Mouse (Mus musculus): Measurements from ENCODE around the gene Vmn1r142.
"Not testable (repeated sequence)": the region's sequence is repeated elsewhere in the genome, so short reads cannot be mapped to it uniquely, and the experiment has no call there.

Gene Vmn1r142

DNA sequence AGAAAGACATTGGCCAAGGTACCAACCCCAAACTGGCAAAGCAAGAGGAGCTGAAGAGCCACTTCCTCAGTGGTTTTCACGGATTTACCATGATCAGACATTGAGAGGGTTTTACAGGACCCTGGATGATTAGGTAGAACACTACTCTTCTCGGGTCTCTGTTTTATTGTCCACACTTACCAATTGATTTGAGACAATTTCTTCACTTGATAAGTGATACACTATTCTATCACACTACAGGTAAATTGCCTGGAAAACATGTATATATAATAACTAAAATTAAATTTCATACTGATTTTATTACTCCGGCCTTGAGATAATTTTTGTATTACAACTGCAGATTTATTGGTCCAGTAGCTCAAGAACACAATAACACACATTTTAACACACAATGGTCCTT, at the start of gene Vmn1r142:
Gene Vmn1r142 (minus strand): TSS at position 101 of the 400 bp plus-strand sequence.
- DNase-seq = not testable (repeated sequence)

DNA sequence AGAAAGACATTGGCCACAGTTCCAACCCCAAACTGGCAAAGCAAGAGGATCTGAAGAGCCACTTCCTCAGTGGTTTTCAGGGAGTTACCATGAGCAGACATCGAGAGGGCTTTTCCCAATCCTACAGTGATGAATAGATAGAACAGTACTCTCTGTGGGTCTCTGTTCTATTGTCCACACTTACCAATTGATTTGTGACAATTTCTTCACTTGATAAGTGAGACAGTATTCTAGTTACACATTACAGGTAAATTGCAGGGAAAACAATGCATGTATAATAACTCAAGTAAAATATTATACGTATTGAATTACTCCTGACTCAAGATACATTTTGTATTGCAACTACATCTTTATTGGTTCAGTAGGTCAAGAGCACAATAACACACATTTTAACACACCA, 37.3 kb upstream of the Vmn1r142 start, which contains the start of gene Gm8653:
Gene Gm8653 (minus strand): TSS at position 101 of the 400 bp plus-strand sequence.
- DNase-seq = not testable (repeated sequence)

DNA sequence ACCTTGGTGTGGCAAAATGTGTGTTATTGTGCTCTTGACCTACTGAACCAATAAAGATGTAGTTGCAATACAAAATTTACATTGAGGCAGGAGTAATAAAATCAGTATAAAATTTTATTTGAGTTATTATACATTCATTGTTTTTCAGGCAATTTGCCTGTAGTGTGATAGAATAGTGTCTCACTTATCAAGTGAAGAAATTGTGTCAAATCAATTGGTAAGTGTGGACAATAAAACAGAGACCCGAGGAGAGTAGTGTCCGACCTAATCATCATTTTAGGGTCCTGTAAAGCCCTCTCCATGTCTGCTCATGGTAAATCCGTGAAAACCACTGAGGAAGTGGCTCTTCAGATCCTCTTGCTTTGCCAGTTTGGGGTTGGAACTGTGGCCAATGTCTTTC, 25.2 kb upstream of the Vmn1r142 start, which contains the start of gene Vmn1r143:
Gene Vmn1r143 (plus strand): TSS at position 301 of the 400 bp plus-strand sequence.
- not testable (repeated sequence) for DNase-seq

DNA sequence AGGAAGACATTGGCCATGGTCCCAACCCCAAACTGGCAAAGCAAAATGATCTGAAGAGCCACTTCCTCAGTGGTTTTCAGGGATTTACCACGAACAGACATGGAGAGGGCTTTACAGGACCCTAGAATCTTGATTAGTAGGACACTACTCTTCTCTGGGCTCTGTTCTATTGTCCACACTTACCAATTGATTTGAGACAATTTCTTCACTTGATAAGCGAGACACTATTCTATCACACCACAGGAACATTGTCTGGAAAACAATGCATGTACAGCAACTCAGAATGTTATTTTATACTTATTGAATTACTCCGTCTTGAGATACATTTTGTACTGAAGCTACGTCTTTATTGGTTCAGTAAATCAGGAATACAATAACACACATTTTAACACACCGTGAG, 29.2 kb downstream of the Vmn1r142 start, which contains the start of gene Gm10666:
Gene Gm10666 (minus strand): TSS at position 101 of the 400 bp plus-strand sequence.
- not testable (repeated sequence) for DNase-seq

DNA sequence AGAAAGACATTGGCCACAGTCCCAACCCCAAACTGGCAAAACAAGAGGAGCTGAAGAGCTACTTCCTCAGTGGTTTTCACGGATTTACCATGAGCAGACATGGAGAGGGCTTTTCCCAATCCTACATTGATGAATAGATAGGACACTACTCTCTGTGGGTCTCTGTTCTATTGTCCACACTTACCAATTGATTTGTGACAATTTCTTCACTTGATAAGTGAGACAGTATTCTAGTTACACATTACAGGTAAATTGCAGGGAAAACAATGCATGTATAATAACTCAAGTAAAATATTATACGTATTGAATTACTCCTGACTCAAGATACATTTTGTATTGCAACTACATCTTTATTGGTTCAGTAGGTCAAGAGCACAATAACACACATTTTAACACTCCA, 45.7 kb downstream of the Vmn1r142 start, which contains the start of gene Gm16451:
Gene Gm16451 (minus strand): TSS at position 101 of the 400 bp plus-strand sequence.
- not testable (repeated sequence) for DNase-seq

Data from thymus, postnatal 14 days (tissue).